Mouse (Mus musculus) bone marrow, adult 2 months (tissue): ENCODE data around the gene Gpank1. TPM values are rescaled to one million over a fixed set of nuclear protein-coding genes. Genes with fewer than 3 reads are reported as not detected.

Experiments
- H3K27ac ChIP-seq: fragments of 200-500 bp; 2 replicates; pipeline ENCODE4 v1.5.1; 2012; ENCODE audit warnings: low read depth, mild to moderate bottlenecking, control low read depth, inconsistent platforms, low read length; ENCODE audit not compliant: control insufficient read depth, poor library complexity, insufficient read depth
- H3K4me1 ChIP-seq: fragments of 200-500 bp; 2 replicates; pipeline ENCODE4 v1.6.1; 2011; ENCODE audit warnings: low read length; ENCODE audit not compliant: control insufficient read depth, insufficient read depth
- H3K4me3 ChIP-seq: fragments of 200-500 bp; replicated peaks from 2 replicates; pipeline ENCODE3; 2011; ENCODE audit warnings: mild to moderate bottlenecking, low read depth, low read length, control low read depth; ENCODE audit not compliant: control insufficient read depth
- CTCF ChIP-seq: fragments of 200-500 bp; IDR thresholded peaks from 2 replicates; pipeline ENCODE4 v1.5.1; 2011; ENCODE audit warnings: low read length, control low read depth; ENCODE audit not compliant: control insufficient read depth, insufficient read depth
- POLR2A ChIP-seq: fragments of 200-500 bp; IDR thresholded peaks from 2 replicates; pipeline ENCODE4 v1.6.1; 2011; ENCODE audit warnings: low read depth, mild to moderate bottlenecking, control low read depth, low read length, borderline replicate concordance; ENCODE audit not compliant: control insufficient read depth
- WGBS: fragments of 180-500 bp; shearing (Covaris S2); methylation state at CpG from one replicate; pipeline ENCODE4 v1.1.7; 2018; 5-methylcytosine and 5-hydroxymethylcytosine counted together
- polyA plus RNA-seq: library from polyadenylated mRNA; stranded (reverse); fragments of >200 nt; gene quantifications from 2 replicates; pipeline ENCODE4 v1.2.4, GENCODE M21; 2011; ENCODE audit warnings: low replicate concordance; ENCODE audit not compliant: missing spikeins, insufficient read depth, insufficient read length

Gpank1 gene
- polyA plus RNA-seq, 1 experiment, result 39.0 TPM

DNA sequence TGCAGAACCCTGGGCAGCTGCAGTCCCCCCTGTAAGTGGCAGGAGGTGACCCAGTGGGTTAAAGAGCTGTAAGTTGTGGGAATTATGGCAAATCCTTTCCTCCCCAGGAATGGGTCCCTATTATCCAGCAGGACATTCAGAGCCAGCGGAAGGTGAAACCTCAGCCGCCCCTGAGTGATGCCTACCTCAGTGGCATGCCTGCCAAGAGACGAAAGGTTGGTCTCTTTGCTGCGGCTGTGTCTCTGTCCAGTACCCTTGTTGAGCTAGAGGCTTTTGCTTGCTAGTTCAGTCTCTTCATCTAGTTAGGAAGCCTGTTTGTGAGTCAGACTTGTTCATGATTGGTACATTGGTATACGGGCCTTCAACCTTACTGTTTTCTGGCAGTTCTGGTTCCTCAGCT, 24.9 kb downstream of the Gpank1 start:
- WGBS, result 90% methylated on average over 5 of the region's 5 CpGs
- no peak overlapping the region for H3K27ac ChIP-seq
- H3K4me1 ChIP-seq, result no peaks in the 10 kb centered on the region
- no peak for TF ChIP-seq POLR2A
- TF ChIP-seq CTCF, result no peak
- no peak overlapping the region for H3K4me3 ChIP-seq

DNA sequence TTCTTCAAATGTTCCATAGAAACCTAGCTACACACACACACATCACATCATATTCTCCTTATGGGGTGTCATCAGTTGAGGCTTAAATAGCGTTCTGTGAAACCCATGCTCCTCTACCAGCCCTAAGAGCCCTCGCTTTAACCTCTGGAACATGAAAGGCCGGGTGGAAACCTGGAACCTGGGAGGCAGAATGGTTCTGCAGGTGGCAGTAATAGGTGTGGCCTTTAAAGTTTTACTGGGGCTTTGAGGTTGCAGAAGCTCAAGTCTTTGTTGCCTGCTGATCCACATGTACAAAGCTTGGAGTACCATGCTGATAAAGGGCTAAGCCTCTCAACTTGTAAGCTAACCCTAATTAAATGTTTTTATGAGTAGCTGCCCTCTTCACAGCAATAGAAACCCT, 26.1 kb downstream of the Gpank1 start:
- H3K4me3 ChIP-seq, result no peak overlapping the region
- WGBS, result 86% methylated on average over 3 of the region's 3 CpGs
- TF ChIP-seq CTCF, result no peak
- no peaks in the 10 kb centered on the region for H3K4me1 ChIP-seq
- no peak overlapping the region for H3K27ac ChIP-seq

DNA sequence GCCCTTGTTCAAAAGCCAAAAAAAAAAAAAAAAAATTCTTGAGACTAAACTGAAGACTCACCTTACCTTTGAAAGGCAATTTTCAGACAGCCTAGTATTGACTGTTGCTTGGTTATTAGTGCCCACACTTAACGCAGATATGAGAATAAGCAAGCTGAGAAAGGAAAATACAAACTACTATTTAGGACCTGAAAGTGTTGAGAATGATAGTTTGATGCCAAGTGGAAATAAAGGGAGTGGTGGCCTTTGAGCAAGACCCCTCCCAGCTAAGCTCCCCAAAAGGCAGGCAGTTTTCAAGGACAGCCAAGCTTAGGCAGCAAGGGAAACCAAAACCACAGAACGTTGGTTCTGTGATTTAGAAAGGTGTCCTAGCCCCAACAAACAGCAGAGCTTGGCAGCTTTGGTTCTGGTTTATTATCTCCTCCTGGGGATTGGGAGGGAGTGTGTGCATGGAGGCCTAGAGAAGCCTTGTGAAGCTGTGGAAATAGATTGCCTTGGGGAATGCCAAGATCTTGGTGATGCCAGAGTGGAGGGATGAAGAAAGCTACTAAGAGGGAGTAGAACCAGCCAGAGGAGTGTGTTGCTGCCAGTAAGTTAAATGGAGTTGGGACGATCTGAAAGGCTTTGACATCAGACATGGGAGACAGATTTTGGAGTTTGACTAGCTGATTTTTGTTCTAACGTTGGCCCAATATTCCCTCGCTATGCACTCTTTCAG, 26.8 kb downstream of the Gpank1 start:
- WGBS, result 70% methylated on average over 5 of the region's 5 CpGs
- Histone ChIP-seq H3K27ac (no peak overlapping the region), H3K4me1 (no peaks in the 10 kb centered on the region), H3K4me3 (no peak overlapping the region)
- TF ChIP-seq POLR2A (no peak), CTCF (no peak)

DNA sequence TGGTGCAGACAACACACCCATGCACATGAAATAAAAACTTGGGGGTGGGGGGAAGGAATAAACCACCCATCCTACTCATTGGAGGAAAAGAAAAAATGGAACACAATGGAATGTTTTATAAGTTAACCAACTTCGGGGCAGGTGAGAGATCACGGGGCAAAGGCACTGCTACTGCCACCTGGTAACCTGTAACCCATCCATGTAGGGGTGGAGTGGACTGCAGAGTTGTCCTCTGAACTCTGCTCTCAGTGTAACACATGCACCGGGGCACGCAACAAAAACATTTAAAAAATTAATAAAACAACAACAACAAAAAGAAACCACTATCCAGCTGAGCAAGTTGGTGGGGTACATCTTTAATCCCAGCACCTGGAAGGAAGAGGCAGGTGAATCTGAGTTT, 30.9 kb downstream of the Gpank1 start:
- no peaks in the 10 kb centered on the region for H3K4me1 ChIP-seq
- H3K27ac ChIP-seq, result no peak overlapping the region
- no peak for TF ChIP-seq CTCF
- no peak for TF ChIP-seq POLR2A
- no peak overlapping the region for H3K4me3 ChIP-seq
- 91% methylated on average over 4 of the region's 4 CpGs for WGBS

DNA sequence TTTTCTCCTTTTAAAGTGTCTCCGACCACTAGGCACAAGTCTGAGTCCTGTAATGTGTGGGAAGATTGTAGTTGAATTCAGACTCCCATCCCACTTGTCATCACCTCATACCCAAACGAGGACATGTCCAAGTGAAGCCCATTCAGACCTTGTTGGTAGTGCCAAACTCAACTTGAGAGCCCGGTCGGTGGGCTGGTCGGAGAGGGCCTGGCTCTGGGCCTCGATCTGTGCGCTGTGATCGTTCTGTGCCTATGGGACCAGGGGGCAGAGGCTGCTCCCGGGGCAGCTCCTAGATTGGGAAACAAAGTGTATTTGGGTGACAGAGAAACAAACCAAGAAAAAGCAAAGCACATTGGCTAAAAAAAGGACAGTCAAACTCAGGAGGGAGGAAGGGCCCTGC, 31.8 kb downstream of the Gpank1 start:
- no peak for TF ChIP-seq POLR2A
- TF ChIP-seq CTCF, result no peak
- Histone ChIP-seq H3K4me3 (no peak overlapping the region), H3K27ac (no peak overlapping the region), H3K4me1 (no peaks in the 10 kb centered on the region)
- 88% methylated on average over 9 of the region's 9 CpGs for WGBS

DNA sequence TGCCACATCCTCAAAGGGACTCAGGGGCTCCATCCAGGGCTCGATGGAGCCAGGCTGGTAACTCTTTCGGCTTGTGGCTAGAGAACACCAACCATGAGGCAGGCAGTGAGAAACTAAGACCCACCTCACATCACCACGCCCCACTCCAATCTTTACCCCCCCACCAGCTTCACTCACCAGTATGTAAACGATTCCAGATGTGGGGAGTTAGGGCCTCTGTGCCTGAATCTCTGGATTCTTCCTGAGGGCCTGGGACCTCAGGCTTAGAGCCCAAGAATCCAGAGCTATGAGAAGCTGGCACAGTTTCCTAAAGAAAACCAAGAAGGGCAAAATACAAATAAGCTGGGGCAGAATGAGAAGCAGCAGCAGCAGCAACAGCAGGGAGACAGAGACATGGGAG, 32.7 kb downstream of the Gpank1 start:
- no peaks in the 10 kb centered on the region for H3K4me1 ChIP-seq
- TF ChIP-seq POLR2A, result no peak
- TF ChIP-seq CTCF, result no peak
- 86% methylated on average over 4 of the region's 4 CpGs for WGBS
- no peak overlapping the region for H3K4me3 ChIP-seq
- H3K27ac ChIP-seq, result no peak overlapping the region

DNA sequence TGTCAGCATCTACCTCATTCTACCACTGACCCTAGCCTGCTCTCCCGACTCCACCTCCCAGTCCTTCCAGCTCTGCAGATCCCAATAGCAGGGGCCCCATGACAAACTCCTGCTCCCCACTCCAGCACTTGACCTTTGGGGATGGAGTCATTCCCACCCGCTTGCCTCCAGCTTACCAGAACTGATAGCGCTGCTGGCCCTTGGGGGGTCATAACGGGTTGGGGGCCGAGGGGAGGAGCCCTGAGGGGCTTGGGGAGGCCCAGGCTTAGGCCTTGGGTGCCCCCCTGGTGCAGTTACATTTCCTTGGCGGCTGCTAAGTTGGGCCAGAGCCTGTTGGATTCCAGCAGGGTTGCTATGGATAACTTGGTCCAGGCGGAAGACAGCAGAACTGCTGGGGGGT, 33.4 kb downstream of the Gpank1 start:
- 84% methylated on average over 7 of the region's 7 CpGs for WGBS
- no peaks in the 10 kb centered on the region for H3K4me1 ChIP-seq
- H3K27ac ChIP-seq, result no peak overlapping the region
- TF ChIP-seq POLR2A, result no peak
- no peak for TF ChIP-seq CTCF
- no peak overlapping the region for H3K4me3 ChIP-seq

DNA sequence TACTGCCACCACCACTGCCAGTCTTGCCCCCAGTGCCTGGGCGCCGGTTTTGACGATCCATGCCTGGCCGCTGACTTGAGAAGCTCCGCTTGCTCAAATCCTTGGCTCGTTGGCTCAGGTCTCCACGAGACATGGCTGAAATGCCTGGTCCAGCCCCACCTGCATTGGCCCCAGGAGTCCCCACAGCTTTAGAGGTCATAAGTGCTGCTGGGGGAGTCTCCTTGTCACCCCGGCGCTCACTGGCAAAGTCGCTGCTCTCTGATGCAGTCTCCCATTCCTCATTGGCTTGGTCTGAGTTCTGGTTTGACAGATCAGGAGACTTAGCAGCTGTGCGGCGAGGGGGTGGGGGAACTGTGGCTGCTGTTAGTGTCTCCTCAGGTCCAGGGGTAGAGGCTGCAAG, 34.2 kb downstream of the Gpank1 start:
- no peak for TF ChIP-seq POLR2A
- TF ChIP-seq CTCF, result no peak
- H3K4me3 ChIP-seq, result no peak overlapping the region
- 92% methylated on average over 12 of the region's 12 CpGs for WGBS
- no peaks in the 10 kb centered on the region for H3K4me1 ChIP-seq
- no peak overlapping the region for H3K27ac ChIP-seq

DNA sequence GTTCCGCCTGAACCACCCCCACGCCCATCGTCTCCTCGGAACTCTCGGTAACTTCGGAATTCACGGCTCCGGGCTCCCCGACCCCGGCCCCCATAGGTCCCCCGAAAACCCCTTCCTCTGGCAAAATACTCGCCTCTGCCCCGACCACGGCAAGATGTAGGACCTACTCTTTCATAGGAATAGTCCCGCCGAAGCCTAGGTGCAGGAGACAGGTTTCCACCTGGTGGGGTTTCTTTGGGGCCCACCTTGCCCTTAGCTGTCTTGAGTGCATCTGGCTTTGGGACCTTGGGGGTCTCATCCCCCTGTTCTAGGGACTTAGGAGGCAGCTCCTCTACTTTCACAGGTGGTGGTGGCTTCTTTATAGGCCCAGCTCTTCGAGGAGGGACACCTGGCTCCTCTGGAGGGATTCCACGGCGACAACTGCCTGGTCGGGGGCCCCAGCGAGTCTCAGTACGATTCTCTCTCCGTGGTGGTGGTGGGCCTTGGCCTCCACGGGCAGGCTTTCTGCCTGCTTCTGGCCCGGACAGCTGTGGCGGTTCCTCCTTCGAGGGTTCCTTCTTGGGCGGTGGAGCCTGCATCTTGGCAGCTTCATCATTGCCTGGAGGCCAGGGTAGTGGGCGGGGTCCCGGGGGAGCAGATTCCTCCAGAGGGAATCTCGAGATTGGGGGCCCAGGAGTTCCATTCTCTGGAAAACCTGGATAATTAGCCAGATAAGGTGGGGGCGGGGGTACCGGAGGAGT, 35.4 kb downstream of the Gpank1 start:
- no peak overlapping the region for H3K4me3 ChIP-seq
- TF ChIP-seq CTCF (no peak), POLR2A (no peak)
- H3K27ac ChIP-seq, result no peak overlapping the region; the same call in 1 of the 2 replicates
- 91% methylated on average over 33 of the region's 33 CpGs for WGBS
- H3K4me1 ChIP-seq, result no peaks in the 10 kb centered on the region

DNA sequence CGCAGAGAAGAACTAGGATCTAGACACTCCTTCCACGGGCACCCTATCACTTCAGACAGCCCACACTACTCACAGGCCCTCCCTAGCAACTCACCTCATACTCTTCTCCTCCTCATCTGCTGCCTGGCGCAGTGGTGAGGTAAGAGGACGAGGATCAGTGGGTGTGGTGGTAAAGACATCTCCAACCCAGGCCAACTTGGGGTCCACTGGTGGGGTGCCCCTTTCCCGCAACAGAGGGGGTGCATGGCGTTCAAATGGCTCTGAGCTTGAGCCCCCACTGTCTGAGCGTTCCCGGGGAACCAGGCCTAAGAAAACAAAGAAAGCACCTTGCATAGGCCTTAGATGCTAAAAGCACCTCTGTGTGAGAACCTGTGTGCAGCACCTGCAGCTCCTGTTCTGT, 36.0 kb downstream of the Gpank1 start:
- 87% methylated on average over 8 of the region's 8 CpGs for WGBS
- TF ChIP-seq POLR2A (no peak), CTCF (no peak)
- H3K27ac ChIP-seq, result no peak overlapping the region
- H3K4me1 ChIP-seq, result no peaks in the 10 kb centered on the region
- no peak overlapping the region for H3K4me3 ChIP-seq
